Mouse (Mus musculus): Measurements from ENCODE around the gene Txnrd1. TPM values are rescaled to one million over a fixed set of nuclear protein-coding genes. Genes with fewer than 3 reads are reported as not detected.

Txnrd1 gene
- 39.6 and 43.1 TPM in 2 replicates for polyA plus RNA-seq (2015; fragmentation: Nextera tagmentation; extraction: Ambion mirVana)

GRCm38 (mm10) chr10:82833926-82834325, at the start of gene Txnrd1:
Txnrd1 (plus strand) TSS chr10:82833951.

GRCm38 (mm10) chr10:82866356-82866755, 32.6 kb downstream of the Txnrd1 start, which contains the start of gene Eid3:
Eid3 (plus strand) TSS chr10:82866626.

Other genes starting within 250 kb of the Txnrd1 start
- gene 1190007I07Rik, start 210.7 kb upstream of the Txnrd1 start, polyA plus RNA-seq (2015; fragmentation: Nextera tagmentation; extraction: Ambion mirVana): 48.1 and 67.1 TPM in 2 replicates
- 43.8 and 50.2 TPM in 2 replicates for gene Tdg, start 204.1 kb upstream of the Txnrd1 start, polyA plus RNA-seq (2015; fragmentation: Nextera tagmentation; extraction: Ambion mirVana)
- gene Glt8d2, start 143.3 kb upstream of the Txnrd1 start, polyA plus RNA-seq (2015; fragmentation: Nextera tagmentation; extraction: Ambion mirVana): 6.5 and 12.0 TPM in 2 replicates
- gene Hcfc2, start 137.8 kb upstream of the Txnrd1 start, polyA plus RNA-seq (2015; fragmentation: Nextera tagmentation; extraction: Ambion mirVana): 19.4 and 27.4 TPM in 2 replicates
- gene Nfyb, start 69.8 kb upstream of the Txnrd1 start, polyA plus RNA-seq (2015; fragmentation: Nextera tagmentation; extraction: Ambion mirVana): 26.1 and 27.6 TPM in 2 replicates
- gene Eid3, start 32.7 kb downstream of the Txnrd1 start, polyA plus RNA-seq (2015; fragmentation: Nextera tagmentation; extraction: Ambion mirVana): 0.17 TPM in 1 of 2 replicates, not detected in the other
- gene Chst11, start 151.5 kb downstream of the Txnrd1 start, polyA plus RNA-seq (2015; fragmentation: Nextera tagmentation; extraction: Ambion mirVana): 1.8 and 2.9 TPM in 2 replicates